Mouse (Mus musculus) liver, embryonic 13.5 days (tissue): ENCODE results near the gene Dab2ip. TPM values are rescaled to one million over a fixed set of nuclear protein-coding genes. Genes with fewer than 3 reads are reported as not detected.

Experiments used
- ATAC-seq: fragments of 200-750 bp; cut with Nextera tagmentation; 2 replicates; pipeline ENCODE4 v1.8.0; 2017; ENCODE audit warnings: low read depth, mild to moderate bottlenecking, moderate number of reproducible peaks, moderate library complexity
- DNase-seq: peaks from one replicate; pipeline ENCODE4 v3.0.0; 2022
- H3K27ac ChIP-seq: fragments of 300-500 bp; sonication (generic); 2 replicates; pipeline ENCODE4 v1.5.1; 2015; ENCODE audit warnings: moderate library complexity, mild to moderate bottlenecking, inconsistent platforms
- H3K27me3 ChIP-seq: fragments of 300-500 bp; sonication (generic); 2 replicates; pipeline ENCODE4 v1.6.1; 2015; ENCODE audit warnings: mild to moderate bottlenecking, inconsistent platforms
- H3K36me3 ChIP-seq: fragments of 300-500 bp; sonication (generic); 2 replicates; pipeline ENCODE4 v1.6.1; 2015; ENCODE audit warnings: mild to moderate bottlenecking, inconsistent platforms
- H3K4me1 ChIP-seq: fragments of 300-500 bp; sonication (generic); replicated peaks from 2 replicates; pipeline ENCODE4 v1.6.1; 2015; ENCODE audit warnings: inconsistent platforms
- H3K4me2 ChIP-seq: fragments of 300-500 bp; sonication (generic); 2 replicates; pipeline ENCODE4 v1.6.1; 2015; ENCODE audit warnings: inconsistent platforms, mild to moderate bottlenecking, moderate library complexity
- H3K4me3 ChIP-seq: fragments of 300-500 bp; sonication (generic); replicated peaks from 2 replicates; pipeline ENCODE4 v1.5.1; 2015; ENCODE audit warnings: mild to moderate bottlenecking, inconsistent platforms
- H3K9ac ChIP-seq: fragments of 300-500 bp; sonication (generic); 2 replicates; pipeline ENCODE4 v1.6.1; 2015; ENCODE audit warnings: mild to moderate bottlenecking, inconsistent platforms
- H3K9me3 ChIP-seq: fragments of 300-500 bp; sonication (generic); replicated peaks from 2 replicates; pipeline ENCODE4 v1.6.1; 2016; ENCODE audit warnings: inconsistent platforms
- WGBS: fragments of 180-500 bp; shearing (Covaris S2); methylation state at CpG from one replicate; pipeline ENCODE4 v1.1.7; 2015; ENCODE audit not compliant: insufficient replicate concordance; 5-methylcytosine and 5-hydroxymethylcytosine counted together
- polyA plus RNA-seq: library from polyadenylated mRNA; unstranded; fragments of >200 nt; fragmentation: Nextera tagmentation; extraction: Ambion mirVana; gene quantifications from 2 replicates; pipeline ENCODE4 v1.2.1, GENCODE M21; 2015

Dab2ip gene
- polyA plus RNA-seq, 1 experiment from 2014 or later = 6.7 TPM

DNA sequence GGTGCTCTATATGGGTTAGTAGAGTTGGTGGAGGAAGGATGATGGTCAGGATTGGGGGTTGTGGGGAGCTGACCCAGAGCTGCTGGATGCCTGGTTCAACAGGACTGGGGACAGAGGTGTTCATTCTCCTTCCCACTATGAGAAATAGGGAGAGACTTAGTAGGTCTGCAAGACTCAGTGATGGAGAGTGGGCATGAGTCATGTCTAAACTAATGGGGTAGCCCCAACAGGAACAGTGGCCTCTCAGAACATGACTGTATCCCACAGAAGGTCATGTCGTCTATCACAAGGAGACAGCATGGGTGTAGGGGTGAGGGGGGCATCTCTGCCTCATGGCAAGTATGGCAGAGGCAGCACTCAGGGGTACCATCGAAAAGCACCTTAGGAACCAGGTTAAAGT is 81.7 kb downstream of the Dab2ip start:
- Histone ChIP-seq H3K9ac (no peak overlapping the region), H3K27ac (no peak overlapping the region), H3K4me2 (no peak overlapping the region), H3K9me3 (no peaks in the 10 kb centered on the region), H3K4me3 (no peak overlapping the region), H3K36me3 (no peaks in the 10 kb centered on the region), H3K27me3 (no peaks in the 10 kb centered on the region), H3K4me1 (no peaks in the 10 kb centered on the region)
- DNase-seq (no peak), ATAC-seq (no peak)
- WGBS = 79% methylated on average over 2 of the region's 2 CpGs

DNA sequence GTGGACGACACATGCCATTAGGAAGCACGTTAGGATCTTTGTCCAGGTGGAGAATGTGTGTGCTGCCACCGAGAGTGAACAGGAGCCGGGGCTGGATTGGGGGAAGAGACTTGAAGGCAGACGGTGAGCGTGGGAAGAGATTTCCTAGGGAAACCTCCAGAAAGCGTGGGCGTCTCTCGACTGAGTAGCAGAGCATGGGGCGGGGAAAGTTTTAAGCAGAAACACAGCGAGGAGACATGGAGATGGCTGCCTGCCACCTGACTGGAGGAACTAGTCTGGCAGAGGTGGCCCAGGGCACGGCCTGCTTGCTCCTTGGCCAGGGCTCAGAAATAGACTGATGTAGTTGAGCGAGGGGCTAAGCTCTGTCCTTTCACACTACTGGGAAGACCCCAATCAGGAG is 82.5 kb downstream of the Dab2ip start:
- Histone ChIP-seq H3K27me3 (no peaks in the 10 kb centered on the region), H3K4me1 (no peaks in the 10 kb centered on the region), H3K4me3 (no peak overlapping the region), H3K9ac (no peak overlapping the region), H3K9me3 (no peaks in the 10 kb centered on the region), H3K4me2 (no peak overlapping the region), H3K36me3 (no peaks in the 10 kb centered on the region), H3K27ac (no peak overlapping the region)
- no peak for DNase-seq
- no peak for ATAC-seq
- WGBS = 72% methylated on average over 13 of the region's 13 CpGs

DNA sequence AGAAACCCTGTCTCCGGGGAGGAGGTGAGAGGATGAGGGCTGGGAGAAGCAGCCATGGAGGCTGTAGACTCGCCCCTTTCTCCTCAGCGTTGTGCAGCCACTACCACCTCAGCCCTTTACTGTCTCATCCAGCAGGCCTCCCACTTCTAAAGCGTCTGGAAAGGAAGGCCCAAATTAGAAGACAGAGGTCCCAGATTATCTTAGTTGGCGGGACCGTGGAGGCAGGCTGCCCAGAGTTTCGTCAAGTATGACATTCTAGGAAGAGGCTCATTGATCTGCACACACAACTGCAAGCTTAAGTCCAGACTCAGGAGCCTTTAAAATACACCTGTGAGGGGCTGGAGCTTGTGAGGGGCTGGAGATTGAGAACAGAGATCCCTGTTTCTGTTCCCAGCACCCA is 84.2 kb downstream of the Dab2ip start:
- Histone ChIP-seq H3K9me3 (no peaks in the 10 kb centered on the region), H3K4me3 (no peak overlapping the region), H3K27ac (no peak overlapping the region), H3K4me1 (peaks cover 4% of the 10 kb centered on the region; the same call in 1 of the 2 replicates), H3K27me3 (no peaks in the 10 kb centered on the region), H3K4me2 (no peak overlapping the region), H3K36me3 (no peaks in the 10 kb centered on the region), H3K9ac (no peak overlapping the region)
- DNase-seq (no peak), ATAC-seq (no peak)
- WGBS = 60% methylated on average over 7 of the region's 7 CpGs

DNA sequence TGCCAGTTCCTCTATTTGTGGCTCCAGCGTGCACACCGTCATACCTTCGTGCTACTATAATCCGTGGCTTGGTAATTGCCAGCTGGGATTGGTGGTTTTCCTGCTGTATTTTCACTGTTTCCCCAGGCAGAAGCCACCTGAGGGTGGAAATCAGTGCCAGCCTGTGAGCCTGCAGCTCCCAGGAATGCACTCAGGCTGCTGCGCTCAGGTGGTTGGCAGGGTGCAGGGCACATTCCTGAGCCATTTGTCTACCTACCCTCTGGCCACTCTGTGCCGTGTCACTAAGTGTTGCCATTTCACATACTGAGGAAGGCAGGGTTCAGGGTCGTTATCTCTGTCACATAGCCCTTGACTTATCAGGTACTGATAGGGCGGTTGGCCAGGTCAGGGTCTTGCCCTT is 88.5 kb downstream of the Dab2ip start:
- no peaks in the 10 kb centered on the region for H3K9me3 ChIP-seq
- H3K4me3 ChIP-seq = no peak overlapping the region
- ATAC-seq (no peak), DNase-seq (no peak)
- 57% methylated on average over 8 of the region's 8 CpGs for WGBS
- H3K4me1 ChIP-seq = peaks cover 8% of the 10 kb centered on the region; the same call in 1 of the 2 replicates
- H3K27ac ChIP-seq = no peak overlapping the region
- no peak overlapping the region for H3K4me2 ChIP-seq
- H3K36me3 ChIP-seq = no peaks in the 10 kb centered on the region
- H3K9ac ChIP-seq = no peak overlapping the region
- H3K27me3 ChIP-seq = no peaks in the 10 kb centered on the region

DNA sequence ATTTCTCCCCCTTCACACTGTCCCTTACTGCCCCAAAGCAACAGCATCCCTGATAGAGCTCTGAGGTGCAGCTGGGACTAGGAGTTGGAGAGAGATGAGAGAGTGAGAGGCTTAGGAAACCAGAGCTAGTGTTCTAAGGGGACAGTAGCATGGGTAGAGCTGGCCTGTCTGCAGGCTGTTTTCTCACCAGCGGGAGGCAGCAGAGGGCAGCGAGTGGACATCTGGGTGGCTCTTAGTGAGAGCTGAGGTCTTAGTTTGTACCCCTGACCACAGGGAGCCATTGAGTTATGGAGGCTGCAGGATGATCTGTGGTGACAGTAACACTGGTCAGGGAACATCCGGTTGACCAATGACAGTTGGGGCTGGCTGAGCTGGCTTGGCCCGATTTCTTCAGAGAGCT is 91.6 kb downstream of the Dab2ip start:
- H3K4me3 ChIP-seq = no peak overlapping the region
- no peaks in the 10 kb centered on the region for H3K36me3 ChIP-seq
- H3K27ac ChIP-seq = no peak overlapping the region
- H3K4me2 ChIP-seq = no peak overlapping the region
- peaks cover 12% of the 10 kb centered on the region; the same call in 1 of the 2 replicates for H3K4me1 ChIP-seq
- DNase-seq (peak; percentile 28), ATAC-seq (no peak)
- no peaks in the 10 kb centered on the region for H3K9me3 ChIP-seq
- H3K27me3 ChIP-seq = no peaks in the 10 kb centered on the region
- WGBS = 27% methylated on average over 4 of the region's 4 CpGs
- H3K9ac ChIP-seq = no peak overlapping the region

DNA sequence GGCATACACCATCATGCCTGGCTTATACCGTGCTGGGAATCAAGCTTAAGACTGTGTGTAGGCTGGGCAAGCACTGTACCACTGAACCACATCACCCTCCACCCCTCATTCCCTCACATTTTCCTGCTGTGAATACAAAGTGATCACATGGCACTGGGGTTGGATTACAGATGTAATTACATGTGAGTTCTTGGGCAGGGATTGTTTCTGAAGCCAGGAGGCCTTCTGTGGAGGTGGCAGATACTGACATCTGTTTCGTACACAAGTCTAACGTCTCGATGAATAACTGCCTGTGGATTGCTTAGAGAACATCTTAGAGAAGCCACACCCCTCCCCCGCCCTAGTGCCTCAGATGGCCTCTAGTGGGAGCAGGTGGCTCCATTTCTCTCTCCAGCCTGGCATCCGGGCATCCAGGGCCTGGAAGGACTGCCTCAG is 93.2 kb downstream of the Dab2ip start:
- Histone ChIP-seq H3K27ac (no peak overlapping the region), H3K36me3 (no peaks in the 10 kb centered on the region), H3K9me3 (no peaks in the 10 kb centered on the region), H3K4me3 (no peak overlapping the region), H3K4me2 (no peak overlapping the region), H3K27me3 (no peaks in the 10 kb centered on the region), H3K4me1 (peaks cover 12% of the 10 kb centered on the region; the same call in 1 of the 2 replicates), H3K9ac (no peak overlapping the region)
- WGBS = 59% methylated on average over 6 of the region's 6 CpGs
- ATAC-seq (no peak), DNase-seq (no peak)

DNA sequence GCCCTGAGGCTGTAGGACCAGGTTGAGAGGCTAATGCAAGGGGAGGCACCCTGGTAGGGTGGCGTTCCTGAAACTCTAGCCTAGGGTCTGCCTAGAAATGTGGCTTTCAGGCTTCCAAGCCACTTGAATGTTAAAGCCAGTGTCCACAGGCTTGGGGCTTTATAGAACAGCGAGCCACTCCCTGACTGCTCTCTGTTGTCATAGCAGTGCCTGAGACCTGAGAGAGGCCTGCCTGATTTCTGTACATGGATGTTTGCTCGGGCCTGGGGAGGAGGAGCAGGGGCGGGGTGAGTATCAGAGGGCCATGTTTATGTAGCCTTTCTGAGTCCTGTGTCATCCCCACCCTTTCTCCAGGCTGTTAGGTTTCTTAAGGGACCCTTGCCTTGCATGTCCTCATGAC is 94.9 kb downstream of the Dab2ip start:
- DNase-seq (no peak), ATAC-seq (no peak)
- H3K9me3 ChIP-seq = no peaks in the 10 kb centered on the region
- H3K36me3 ChIP-seq = no peaks in the 10 kb centered on the region
- 66% methylated on average over 4 of the region's 4 CpGs for WGBS
- H3K9ac ChIP-seq = no peak overlapping the region
- no peak overlapping the region for H3K27ac ChIP-seq
- no peak overlapping the region for H3K4me2 ChIP-seq
- H3K4me3 ChIP-seq = no peak overlapping the region
- 0 out of 2 replicates have a peak, but pooled peaks cover 9% of the 10 kb centered on the region for H3K4me1 ChIP-seq
- H3K27me3 ChIP-seq = no peaks in the 10 kb centered on the region

DNA sequence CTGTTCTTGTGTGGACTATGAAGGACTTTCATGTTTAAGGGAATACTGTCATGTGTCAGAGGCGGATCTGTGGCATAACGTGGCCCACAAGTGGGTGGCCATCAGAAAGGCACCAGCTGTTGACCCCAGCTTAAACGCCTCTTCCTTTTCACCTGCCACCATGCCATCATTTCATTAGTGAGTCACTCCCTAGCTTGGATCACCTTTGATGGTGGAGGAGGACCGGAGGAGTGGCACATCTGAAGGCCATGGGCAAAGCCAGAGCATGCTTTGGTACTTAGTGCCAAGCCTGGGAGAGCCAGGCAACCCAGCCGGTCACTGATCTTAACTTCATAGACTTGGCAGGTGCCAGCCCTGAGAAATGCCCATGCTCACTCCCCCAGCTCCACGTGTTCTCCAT is 96.7 kb downstream of the Dab2ip start:
- H3K27me3 ChIP-seq = peaks cover 10% of the 10 kb centered on the region
- 64% methylated on average over 6 of the region's 6 CpGs for WGBS
- H3K4me3 ChIP-seq = no peak overlapping the region
- DNase-seq (no peak), ATAC-seq (no peak)
- no peaks in the 10 kb centered on the region for H3K9me3 ChIP-seq
- no peak overlapping the region for H3K9ac ChIP-seq
- H3K4me2 ChIP-seq = no peak overlapping the region
- H3K4me1 ChIP-seq = peaks cover 8% of the 10 kb centered on the region; the same call in 1 of the 2 replicates
- no peaks in the 10 kb centered on the region for H3K36me3 ChIP-seq
- H3K27ac ChIP-seq = no peak overlapping the region

DNA sequence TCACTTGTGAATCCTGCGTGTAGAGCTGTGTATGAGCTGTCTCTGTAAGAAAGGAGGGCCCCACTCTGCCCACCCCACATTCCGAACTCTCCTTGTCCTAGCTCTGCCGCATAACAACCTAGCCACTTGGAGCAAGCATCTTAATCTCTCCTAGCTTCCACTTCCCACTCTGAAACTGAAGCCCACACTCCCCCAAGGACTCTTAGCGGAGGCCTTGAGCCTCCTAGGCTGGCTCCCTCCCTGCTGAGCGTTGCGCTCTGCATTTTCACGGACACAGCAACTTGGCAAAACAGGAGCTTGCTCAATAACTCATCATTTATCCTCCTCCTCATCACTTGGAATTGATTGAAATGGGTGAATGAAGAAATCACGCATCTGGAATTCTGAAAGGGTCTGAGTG is 97.9 kb downstream of the Dab2ip start:
- 64% methylated on average over 8 of the region's 8 CpGs for WGBS
- H3K27me3 ChIP-seq = peaks cover 22% of the 10 kb centered on the region
- no peak overlapping the region for H3K4me3 ChIP-seq
- no peaks in the 10 kb centered on the region for H3K36me3 ChIP-seq
- H3K4me1 ChIP-seq = peaks cover 10% of the 10 kb centered on the region; the same call in 1 of the 2 replicates
- DNase-seq = no peak
- no peak overlapping the region for H3K27ac ChIP-seq
- no peaks in the 10 kb centered on the region for H3K9me3 ChIP-seq
- no peak overlapping the region for H3K4me2 ChIP-seq
- no peak overlapping the region for H3K9ac ChIP-seq
- ATAC-seq = no peak

DNA sequence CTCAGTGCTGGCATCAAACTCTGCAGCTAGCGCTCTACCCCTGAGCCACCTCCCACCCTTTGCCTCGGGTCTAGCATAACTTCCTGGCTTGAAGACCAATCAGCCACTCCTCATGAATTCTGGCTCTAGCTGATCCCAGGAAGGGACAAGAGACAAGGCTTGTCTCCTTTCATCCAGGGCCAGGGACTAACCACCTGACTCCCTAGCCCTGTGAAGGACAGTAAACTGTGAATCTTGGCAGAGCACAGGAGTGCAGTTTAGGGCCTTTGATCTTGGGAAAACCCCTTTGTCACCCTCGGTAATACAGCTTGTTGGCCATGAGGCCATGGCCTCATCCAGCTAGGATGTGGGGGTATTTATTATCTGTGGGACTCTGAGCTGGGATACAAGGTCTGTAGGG is 100.2 kb downstream of the Dab2ip start:
- Histone ChIP-seq H3K9me3 (no peaks in the 10 kb centered on the region), H3K9ac (no peak overlapping the region), H3K4me1 (peaks cover 25% of the 10 kb centered on the region), H3K27me3 (peaks cover 45% of the 10 kb centered on the region), H3K36me3 (no peaks in the 10 kb centered on the region), H3K27ac (no peak overlapping the region), H3K4me3 (no peak overlapping the region), H3K4me2 (no peak overlapping the region)
- DNase-seq = no peak
- no peak for ATAC-seq
- WGBS = 48% methylated on average over 3 of the region's 3 CpGs

DNA sequence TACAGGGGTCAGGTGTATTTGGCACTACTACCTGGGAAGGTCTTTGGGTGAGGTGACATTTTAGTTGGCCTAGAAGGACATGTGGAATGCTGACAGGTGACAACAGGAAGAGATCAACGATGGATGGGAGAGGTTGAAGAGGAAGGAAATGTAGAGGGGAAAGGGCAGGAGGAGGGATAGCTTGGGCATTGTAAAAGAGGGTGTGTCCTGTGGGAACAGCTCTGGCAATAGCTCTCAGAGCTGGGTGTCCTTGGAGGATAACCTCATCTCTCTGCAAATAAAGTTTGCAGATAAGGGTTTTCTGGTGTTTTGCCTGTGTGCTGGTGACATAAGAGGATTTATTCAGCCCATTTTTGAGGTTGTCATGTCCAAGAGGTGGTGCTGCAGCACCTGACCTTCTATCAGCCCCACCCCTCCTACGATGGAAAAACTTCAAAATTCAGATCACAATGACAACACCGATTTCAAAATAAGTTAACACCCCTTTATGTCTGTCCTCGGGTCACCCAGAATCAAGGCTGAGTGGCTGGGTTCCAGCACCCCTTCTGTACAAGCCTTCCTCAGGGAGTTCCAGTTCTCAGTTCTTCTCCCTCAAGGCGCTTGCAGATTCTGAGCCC is 101.6 kb downstream of the Dab2ip start:
- DNase-seq (no peak), ATAC-seq (no peak)
- H3K4me1 ChIP-seq = peaks cover 27% of the 10 kb centered on the region
- 52% methylated on average over 5 of the region's 5 CpGs for WGBS
- no peak overlapping the region for H3K4me3 ChIP-seq
- H3K4me2 ChIP-seq = no peak overlapping the region
- no peak overlapping the region for H3K9ac ChIP-seq
- H3K36me3 ChIP-seq = no peaks in the 10 kb centered on the region
- no peak overlapping the region for H3K27ac ChIP-seq
- H3K27me3 ChIP-seq = peaks cover 56% of the 10 kb centered on the region
- no peaks in the 10 kb centered on the region for H3K9me3 ChIP-seq

DNA sequence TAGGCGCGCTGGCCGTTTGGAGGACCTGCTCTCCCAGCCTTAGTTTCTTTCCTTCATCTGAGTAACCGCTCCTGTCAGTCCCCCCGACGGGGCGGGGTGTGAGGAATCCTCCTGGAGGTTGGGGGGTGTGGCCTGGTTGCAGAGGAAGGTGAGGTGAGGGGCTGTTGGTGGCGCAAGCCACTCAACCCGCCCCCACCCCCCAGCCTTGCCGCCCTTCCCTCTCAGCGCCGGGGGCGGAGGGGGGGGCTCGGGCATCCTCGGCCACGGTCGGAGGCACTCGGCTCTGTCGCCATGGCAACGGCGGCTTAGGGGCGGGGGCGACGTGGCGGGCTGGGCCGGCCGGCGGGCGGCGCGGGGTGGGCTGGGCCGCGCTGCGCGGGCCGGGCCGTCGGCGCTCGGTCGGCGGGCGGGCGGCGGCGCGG is 102.9 kb downstream of the Dab2ip start:
- no peak for DNase-seq
- Histone ChIP-seq H3K27me3 (peaks cover 56% of the 10 kb centered on the region), H3K27ac (no peak overlapping the region), H3K4me3 (peak overlapping the region; percentile 59), H3K4me1 (peaks cover 27% of the 10 kb centered on the region), H3K4me2 (peak overlapping the region; percentile 72), H3K9me3 (no peaks in the 10 kb centered on the region), H3K36me3 (no peaks in the 10 kb centered on the region), H3K9ac (no peak overlapping the region)
- ATAC-seq = peak; percentile 21
- WGBS = 2% methylated on average over 34 of the region's 47 CpGs
